Mouse (Mus musculus) left cerebral cortex, adult 6 months (tissue): Measurements from ENCODE around the gene Sdhd. TPM values are rescaled to one million over a fixed set of nuclear protein-coding genes. Genes with fewer than 3 reads are reported as not detected.

ENCODE experiments used
- long read RNA-seq, 2 experiments: library from polyadenylated mRNA; unstranded; transcript quantifications; one replicate each; pipeline ENCODE4 v2.0.0; 2019 to 2020
- polyA plus RNA-seq: library from polyadenylated mRNA; unstranded; fragments of <200 nt; fragmentation: Nextera tagmentation; gene quantifications from 2 replicates; pipeline ENCODE4 v1.2.3, GENCODE M21; 2021

Gene Sdhd
- 115 and 194 TPM in 2 replicates for polyA plus RNA-seq
- long read RNA-seq, experiment 1, transcript Sdhd-201 (4 exons, 1,231 nt) = major isoform, 286 of 311 reads
- long read RNA-seq, experiment 1, partial matches to known transcripts = 4 of 311 reads
- long read RNA-seq, experiment 1, other reads (novel, unspliced or antisense) = 21 of 311 reads
- long read RNA-seq, experiment 2, transcript Sdhd-201 (4 exons, 1,231 nt) = major isoform, 146 of 175 reads
- long read RNA-seq, experiment 2, partial matches to known transcripts = 22 of 175 reads
- long read RNA-seq, experiment 2, other reads (novel, unspliced or antisense) = 7 of 175 reads

GRCm38 (mm10) chr9:50603189-50603997 is at the start of gene Sdhd, which contains the start of gene Timm8b:
Sdhd (minus strand) TSS chr9:50603812.
Timm8b (plus strand) TSS chr9:50603910.

GRCm38 (mm10) chr9:50616766-50617603 is 13.4 kb upstream of the Sdhd start, which contains the start of the genes Pih1d2 and Nkapd1:
Pih1d2 (plus strand) TSS chr9:50617321.
Nkapd1 (minus strand) TSS chr9:50617464.

GRCm38 (mm10) chr9:50561145-50561917 is 42.3 kb downstream of the Sdhd start, which contains the start of gene Tex12:
Tex12 (minus strand) TSS chr9:50561325.

GRCm38 (mm10) chr9:50555094-50555446 is 48.5 kb downstream of the Sdhd start, which contains the start of gene Bco2:
Bco2 (minus strand) TSS chr9:50555181.

GRCm38 (mm10) chr9:50554241-50555093 is 49.1 kb downstream of the Sdhd start, which contains the start of gene Il18:
Il18 (plus strand) TSS chr9:50554827.

Other genes with a start within 250 kb of the Sdhd start
- gene Plet1, start 109.3 kb downstream of the Sdhd start, polyA plus RNA-seq = 0.13 TPM in 1 of 2 replicates, not detected in the other
- gene Pts, start 75.1 kb downstream of the Sdhd start, polyA plus RNA-seq = 97.6 and 116 TPM in 2 replicates
- gene Il18, start 49.0 kb downstream of the Sdhd start, polyA plus RNA-seq = 64.3 and 75.2 TPM in 2 replicates
- 3.0 and 3.4 TPM in 2 replicates for gene Bco2, start 48.6 kb downstream of the Sdhd start, polyA plus RNA-seq
- not detected in 2 replicates for gene Tex12, start 42.5 kb downstream of the Sdhd start, polyA plus RNA-seq
- gene Timm8b, start 98 bp upstream of the Sdhd start, polyA plus RNA-seq = 965 and 1,199 TPM in 2 replicates
- gene Pih1d2, start 13.5 kb upstream of the Sdhd start, polyA plus RNA-seq = 3.0 and 4.5 TPM in 2 replicates
- gene Nkapd1, start 13.7 kb upstream of the Sdhd start, polyA plus RNA-seq = 12.1 and 20.2 TPM in 2 replicates
- gene Dlat, start 56.0 kb upstream of the Sdhd start, polyA plus RNA-seq = 33.6 and 43.7 TPM in 2 replicates
- gene Dixdc1, start 135.7 kb upstream of the Sdhd start, polyA plus RNA-seq = 31.7 and 38.1 TPM in 2 replicates
- 3.6 and 5.2 TPM in 2 replicates for gene 2310030G06Rik, start 142.7 kb upstream of the Sdhd start, polyA plus RNA-seq
- gene Cryab, start 147.5 kb upstream of the Sdhd start, polyA plus RNA-seq = 295 and 350 TPM in 2 replicates
- 3.8 and 3.9 TPM in 2 replicates for gene Hspb2, start 148.5 kb upstream of the Sdhd start, polyA plus RNA-seq
- 3.6 and 5.7 TPM in 2 replicates for gene Fdxacb1, start 164.4 kb upstream of the Sdhd start, polyA plus RNA-seq
- 7.0 and 20.0 TPM in 2 replicates for gene Alg9, start 171.2 kb upstream of the Sdhd start, polyA plus RNA-seq
- 96.7 and 104 TPM in 2 replicates for gene 1110032A03Rik, start 171.7 kb upstream of the Sdhd start, polyA plus RNA-seq
- 5.8 and 6.0 TPM in 2 replicates for gene Ppp2r1b, start 241.5 kb upstream of the Sdhd start, polyA plus RNA-seq